Mouse (Mus musculus): ENCODE measurements around the gene Sema4g.

Gene Sema4g

DNA sequence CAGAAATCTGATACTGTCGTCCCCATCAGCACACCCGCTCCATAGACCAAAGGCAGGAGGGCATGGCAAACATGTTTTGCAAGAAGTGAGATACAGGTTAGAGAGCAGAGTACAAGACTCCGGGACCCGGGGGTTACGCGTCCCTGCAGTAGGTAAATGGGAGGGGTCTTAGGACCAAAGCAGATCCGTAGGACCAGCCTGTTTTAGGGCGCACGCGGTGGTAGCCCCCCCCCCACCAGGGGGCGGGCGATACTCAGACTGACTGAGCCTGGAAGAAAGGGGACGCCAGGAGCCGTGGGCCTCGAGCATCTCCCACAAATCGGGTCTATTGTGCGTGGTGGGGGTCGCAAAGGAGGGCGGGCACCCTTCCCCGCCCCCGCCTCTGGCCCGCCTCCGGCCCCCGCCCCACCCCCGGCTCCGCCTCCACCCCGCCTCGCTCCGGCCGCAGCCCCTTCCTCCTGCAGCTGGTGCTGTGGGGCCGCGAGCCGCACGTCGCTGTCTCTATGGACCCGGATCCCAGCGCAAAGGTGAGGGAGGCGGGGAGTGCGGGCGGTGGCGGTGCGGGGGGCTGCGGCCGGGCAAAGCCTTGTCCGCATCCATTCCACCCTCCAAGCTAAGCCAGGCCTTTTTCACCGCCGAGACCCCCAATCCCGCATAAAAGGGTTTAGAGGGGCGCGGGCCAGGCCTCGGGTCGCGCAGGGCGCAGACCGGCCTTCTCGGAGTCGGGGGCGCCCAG is at the start of gene Sema4g:
Gene Sema4g, plus strand, starts transcription at position 271 of the 736 bp plus-strand sequence.
- peak; percentile 57 for DNase-seq (ENCODE audit: low read depth, low spot score)

DNA sequence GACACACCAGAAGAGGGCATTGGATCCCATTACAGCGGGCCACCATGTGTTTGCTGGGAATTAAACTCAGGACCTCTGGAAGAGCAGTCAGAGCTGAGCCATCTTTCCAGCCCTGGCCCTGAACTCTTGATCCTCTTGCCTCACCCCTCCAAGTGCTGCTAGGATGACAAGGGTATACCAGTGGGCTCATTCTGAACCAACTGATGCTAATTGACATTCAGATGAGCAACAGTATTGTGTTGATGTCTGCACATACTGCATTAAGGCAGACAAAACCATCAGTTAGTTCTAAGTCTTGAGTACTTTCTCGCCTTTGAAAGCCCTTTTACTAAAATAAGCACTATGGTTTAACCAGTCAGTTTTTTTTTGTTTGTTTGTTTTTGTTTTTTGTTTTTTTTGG is 29.3 kb upstream of the Sema4g start:
- DNase-seq (ENCODE audit: low read depth, low spot score) = peak; percentile 53

DNA sequence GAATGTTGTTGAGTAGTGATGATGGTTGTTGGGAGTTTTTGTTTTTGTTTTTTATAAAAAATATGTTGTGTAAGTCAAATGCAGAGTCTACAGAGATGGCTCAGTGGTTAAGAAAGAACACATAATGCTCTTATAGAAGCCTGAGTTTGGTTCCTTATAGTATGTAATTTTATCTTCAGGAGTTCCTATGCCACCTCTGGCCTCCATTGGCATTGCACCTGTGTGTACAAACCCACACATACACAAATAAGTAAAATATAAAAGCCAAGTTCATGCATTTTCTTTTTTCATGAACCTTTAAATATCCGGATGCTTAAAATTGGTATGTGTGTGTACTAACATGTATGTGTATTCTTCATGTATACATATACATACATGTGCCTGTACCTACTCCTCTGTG is 22.9 kb upstream of the Sema4g start:
- no peak for DNase-seq (ENCODE audit: low read depth, low spot score)

DNA sequence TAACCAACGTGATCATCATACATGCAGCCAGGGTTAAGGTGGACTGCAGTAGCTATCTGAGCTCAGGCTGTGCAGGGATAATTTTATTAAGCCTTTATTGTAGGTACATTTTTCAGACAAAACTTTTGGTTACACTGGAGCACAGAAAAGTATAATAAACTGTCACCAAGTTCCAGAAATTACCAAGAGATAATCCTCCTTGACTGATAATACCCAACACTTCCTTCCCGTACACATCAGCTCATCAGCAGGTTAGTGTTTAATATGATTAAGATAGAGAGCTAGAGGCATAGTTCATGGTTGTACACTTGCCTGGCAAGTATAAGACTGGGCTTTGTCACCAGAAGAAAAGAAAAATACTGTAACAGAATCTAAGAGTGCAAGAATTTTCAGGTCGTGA is 20.6 kb upstream of the Sema4g start:
- DNase-seq (ENCODE audit: low read depth, low spot score) = no peak

DNA sequence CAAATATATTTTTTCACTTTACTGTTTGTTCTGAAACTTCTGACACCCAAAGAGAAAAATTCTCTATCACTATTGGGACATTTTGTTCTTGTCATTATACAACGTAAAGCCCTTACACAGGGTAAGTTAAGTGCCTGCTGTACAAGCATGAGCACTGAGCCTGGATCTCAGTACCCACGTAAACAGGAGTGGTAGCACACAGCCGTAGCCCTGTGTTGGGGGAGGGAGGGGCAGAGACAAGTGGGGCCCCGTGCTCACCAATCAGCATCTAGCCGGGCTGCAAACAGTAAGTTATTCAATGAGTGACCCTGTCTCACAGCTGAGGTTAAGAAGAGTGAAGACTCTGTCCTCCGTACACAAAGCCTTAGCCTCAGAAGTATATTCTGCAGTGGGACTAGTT is 12.3 kb upstream of the Sema4g start:
- no peak for DNase-seq (ENCODE audit: low read depth, low spot score)

DNA sequence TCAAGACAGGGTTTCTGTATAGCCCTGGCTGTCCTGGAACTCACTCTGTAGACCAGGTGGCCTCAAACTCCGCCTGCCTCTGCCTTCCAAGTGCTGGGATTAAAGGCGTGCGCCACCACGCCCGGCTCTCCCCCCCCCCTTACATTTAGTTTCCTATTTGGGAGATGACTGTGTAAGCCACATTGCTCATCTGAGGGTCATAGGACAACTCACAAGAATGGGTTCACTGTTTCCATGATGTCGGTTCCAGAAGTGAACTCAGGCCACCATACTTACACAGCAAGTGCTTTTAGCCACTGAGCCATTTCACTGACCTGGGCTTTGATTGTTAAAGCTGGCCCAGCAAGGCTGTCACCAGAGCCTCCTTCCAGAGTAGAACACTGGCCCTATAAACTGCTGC is 11.8 kb upstream of the Sema4g start:
- no peak for DNase-seq (ENCODE audit: low read depth, low spot score)

DNA sequence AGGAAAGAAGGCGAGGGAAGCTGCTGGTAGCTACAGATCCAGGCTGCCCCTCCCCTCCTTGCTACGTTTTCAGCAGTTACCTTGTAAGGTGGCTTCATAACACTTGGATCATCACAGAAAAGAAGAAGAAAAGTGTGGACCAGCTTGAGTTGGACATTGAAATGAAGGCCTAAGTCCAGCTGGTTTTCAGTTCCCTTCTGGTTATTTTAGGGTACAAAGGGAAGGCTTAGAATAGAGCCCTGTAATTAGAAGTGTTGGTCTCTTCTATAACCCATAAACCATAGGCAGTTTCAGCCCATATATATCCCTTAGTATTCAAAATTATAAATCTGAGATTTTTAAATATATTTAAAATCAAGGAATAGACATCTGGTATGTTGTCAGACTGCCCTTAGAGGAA is 8.1 kb upstream of the Sema4g start:
- no peak for DNase-seq (ENCODE audit: low read depth, low spot score)

DNA sequence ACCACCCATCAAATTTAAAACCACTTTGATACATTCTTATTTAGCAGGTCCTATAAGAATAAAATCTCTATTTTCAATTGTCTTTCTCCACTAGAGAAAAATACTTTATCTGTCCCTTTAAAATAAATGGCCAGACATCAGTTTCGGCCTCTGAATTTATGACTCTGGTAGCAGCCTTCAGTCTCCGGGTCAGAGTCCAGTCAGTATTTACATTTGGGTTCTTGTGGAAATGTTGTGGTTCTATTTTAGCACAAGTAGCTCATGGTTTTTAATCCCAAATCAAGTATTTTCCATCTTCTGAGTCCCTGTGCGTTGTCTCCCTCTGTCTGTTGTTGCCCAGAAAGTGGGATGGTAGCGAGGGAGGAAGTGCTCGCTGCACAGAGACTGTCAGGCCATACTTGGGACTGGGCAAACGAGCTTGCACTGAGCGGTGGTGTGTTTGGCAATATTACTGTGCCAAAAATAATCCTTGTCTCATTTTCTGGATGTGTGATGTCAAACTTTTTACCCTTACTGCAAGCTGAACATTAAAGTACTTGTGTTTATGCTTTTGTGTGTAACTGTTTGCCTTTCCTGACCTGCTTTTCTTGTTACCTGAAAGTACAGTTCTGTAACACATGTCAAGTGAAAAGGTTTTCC is 6.3 kb upstream of the Sema4g start:
- no peak for DNase-seq (ENCODE audit: low read depth, low spot score)

DNA sequence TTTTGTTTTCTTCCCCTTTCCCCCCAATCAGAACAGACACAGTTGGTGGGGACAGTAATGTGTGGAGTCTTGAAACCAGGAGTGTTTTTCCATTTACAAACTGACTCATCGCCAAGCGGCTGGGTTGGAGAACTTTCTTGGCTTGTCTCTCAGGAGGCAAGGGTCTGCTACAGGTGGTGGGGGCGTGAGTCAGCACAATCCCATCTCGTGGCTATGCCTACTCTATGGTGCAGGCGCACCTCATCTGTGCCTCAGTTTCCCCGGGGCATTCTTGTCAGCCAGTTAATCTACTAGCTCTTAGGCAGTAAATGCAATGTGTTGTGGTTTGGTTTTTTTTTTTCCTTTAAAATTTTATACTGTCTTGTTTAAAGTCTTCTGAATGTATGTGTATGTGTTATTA is 5.5 kb upstream of the Sema4g start:
- DNase-seq (ENCODE audit: low read depth, low spot score) = no peak

DNA sequence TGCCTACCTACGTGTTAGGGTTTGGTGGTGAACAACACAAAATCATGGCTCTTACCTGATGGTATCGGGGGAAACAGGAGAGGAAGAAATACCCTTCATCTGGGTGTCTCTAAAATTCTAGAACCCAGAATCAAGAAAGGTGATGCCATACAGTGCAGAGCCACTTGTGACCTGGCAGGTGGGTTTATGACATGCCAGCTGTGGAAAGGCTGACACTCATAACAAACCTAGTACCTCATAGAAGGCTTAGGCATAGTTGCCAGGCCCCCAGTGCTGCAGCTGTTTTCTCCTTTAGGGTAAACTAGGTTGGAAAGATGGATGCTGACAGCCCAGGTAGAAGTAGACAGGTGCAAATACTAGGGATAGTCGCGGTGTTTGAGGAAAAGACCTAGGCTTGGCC is 4.5 kb upstream of the Sema4g start:
- no peak for DNase-seq (ENCODE audit: low read depth, low spot score)

DNA sequence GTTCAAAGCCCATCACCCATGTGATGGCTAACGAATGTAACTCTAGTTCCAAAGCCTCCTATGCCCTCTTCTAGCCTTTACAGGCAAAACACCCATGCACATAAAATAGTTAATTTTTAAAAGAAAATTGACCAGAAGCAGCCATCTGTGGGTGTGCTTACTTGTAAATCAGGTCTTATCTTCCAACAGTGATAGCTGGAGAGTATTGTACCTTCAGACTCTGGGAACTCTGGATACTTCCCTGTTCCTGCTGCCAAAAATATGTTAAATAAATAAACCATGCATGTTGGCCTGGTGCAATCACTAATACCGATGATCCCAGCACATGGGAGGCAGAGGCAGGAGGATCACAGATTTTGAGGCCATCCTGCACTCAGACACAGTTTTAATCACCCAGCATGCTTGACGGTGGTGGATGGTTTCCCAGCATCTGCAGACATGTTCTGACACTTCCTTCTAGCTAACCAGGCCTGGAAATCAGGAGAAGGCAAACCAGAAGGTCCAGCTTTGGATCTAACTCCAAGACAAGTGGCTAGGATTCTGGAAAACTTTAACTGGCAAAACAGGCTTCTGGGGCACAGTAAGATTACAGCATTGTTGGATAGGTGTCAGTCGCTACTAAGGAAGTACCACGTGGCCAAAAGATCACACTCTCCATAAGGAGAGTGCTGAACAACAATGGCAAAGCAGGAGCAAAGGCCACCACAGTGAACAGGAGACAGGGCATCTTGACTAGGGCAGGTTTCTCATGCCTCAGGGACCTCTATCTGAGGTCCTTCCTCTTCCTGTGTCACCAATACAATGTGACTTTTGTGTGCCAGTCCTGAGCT is 3.5 kb upstream of the Sema4g start:
- no peak for DNase-seq (ENCODE audit: low read depth, low spot score)

DNA sequence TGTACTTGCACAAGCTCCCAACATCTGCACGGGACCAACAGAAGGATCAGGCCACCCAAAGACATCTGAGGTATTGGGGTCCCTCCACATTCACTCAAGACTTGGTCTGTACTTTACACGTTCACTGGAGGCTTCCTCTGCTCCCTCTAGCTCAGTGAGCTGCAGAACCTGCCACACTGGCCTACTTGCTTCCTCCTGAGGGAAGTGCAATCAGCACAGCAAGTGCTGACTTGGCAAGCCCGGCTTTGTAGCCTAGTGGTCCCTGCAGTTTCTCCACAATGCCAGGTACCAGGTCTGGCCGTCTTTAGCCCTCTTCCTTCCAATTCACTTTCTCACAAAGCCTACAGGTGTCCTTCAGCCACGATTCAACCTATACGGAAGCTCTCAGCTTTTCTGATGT is 1.9 kb upstream of the Sema4g start:
- DNase-seq (ENCODE audit: low read depth, low spot score) = no peak

DNA sequence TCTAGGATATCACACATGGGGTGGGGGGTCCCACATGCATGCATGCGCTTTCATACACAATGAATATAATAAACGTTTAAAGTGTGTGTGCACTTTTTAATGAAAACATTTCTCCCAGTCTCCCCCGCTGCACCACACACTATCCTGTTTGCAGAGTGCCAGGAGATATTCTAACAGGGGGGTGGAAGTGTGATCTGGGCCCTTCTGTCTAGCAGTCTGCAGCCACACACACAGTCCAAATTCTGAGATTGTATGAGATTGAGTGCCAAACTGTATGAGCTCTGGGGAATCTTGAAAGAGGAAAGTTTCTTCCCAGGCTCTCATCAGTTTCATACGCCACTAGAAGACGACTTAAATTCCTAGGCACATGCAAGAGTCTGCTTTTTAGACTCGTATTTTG is 1.1 kb upstream of the Sema4g start:
- no peak for DNase-seq (ENCODE audit: low read depth, low spot score)

DNA sequence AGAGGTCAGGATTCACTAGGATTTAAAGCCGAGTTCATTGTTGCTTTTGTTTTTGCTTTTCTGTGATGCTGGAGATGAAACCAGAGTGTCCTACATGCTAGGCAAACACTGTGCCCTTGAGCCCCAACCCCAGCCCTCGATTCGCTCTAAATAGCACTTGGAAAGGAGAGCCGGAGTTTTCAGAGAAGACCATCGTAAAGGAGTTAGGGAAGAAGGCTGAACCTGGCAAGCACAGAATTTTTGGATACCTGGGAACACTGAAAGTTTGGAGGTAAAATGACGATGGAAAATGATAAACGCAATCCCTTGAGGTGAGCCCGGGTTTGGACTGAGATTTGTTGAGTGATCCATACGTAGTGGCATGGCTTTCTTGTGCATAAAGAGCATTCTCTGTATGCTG is 580 bp upstream of the Sema4g start:
- no peak for DNase-seq (ENCODE audit: low read depth, low spot score)

DNA sequence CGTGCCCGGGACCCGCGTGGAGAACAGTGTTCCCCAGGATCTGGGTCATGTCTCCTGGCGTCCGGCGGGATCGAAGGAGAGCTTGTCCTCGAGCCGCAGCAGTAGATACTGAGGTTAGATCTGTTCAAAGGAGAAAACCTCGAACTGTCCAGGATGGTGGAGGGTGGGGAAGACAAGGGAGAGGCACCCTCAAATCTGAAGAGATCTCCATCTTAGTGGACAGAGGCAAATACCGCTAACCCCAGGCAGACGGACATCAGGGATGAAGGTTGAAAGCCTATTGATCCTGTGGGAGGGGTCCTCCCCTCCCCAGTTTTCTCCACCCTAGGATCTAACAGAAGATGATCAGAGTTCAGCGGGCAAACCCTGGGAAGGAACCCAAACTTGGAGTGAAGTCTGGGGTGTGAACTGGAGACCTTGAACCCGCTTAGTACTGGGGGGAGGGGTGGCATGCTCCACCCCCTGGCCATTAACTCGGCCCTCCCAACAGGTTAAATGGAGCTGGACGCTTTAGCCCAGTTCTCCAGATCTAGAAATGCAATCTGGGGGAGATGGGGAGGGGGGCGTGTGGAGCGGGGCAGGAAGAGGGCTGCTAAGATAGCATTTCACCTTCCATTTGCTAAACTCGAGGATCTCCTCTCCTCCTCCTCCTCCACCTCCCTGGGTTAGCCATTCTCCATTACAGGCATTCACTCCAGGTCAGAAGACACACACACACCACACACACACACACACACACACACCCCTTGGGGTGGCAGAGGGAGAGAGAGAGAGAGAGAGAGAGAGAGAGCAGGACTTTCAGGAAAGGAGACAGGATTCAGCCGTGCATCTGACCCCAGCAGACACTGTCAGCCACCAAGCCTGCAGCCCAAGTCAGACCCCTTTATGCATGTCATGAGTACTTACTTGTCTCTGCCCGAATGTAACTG is 930 bp downstream of the Sema4g start:
- no peak for DNase-seq (ENCODE audit: low read depth, low spot score)

DNA sequence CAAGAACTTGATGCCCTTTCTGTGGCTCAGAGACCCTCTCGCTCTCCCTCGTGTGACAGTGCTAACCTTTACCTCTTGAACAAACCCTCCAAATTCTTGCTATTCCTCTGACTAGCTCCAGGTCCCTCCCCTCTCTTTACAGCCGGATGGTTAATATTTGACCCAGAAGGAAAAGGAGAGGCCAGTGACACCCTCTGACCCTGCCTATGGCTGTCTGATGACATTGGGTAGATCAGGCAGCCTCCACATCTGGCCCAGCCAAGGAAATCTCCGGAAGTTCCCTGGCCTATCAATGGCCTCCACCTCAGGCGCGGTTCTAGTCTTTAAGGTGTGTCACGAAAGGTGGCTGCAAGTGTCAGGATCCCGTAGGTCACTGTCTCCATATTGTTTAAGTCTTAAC is 2.1 kb downstream of the Sema4g start:
- no peak for DNase-seq (ENCODE audit: low read depth, low spot score)

DNA sequence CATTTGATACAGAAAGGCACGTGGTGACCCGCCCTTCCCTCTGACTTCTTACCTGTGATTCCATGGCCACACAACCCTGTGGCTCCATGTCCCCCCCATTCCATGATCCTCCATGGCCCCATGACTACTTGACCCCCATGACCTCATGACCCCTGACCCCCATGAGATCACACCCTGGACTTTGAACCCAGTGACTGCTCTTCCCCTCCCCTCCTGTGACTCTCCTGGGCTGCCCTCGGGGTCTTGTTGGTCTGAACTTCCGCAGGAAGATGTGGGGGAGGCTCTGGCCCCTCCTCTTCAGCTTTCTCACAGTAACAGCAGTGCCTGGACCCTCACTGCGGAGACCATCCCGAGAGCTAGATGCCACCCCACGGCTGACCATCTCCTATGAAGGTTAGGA is 3.3 kb downstream of the Sema4g start:
- DNase-seq (ENCODE audit: low read depth, low spot score) = peak; percentile 36

DNA sequence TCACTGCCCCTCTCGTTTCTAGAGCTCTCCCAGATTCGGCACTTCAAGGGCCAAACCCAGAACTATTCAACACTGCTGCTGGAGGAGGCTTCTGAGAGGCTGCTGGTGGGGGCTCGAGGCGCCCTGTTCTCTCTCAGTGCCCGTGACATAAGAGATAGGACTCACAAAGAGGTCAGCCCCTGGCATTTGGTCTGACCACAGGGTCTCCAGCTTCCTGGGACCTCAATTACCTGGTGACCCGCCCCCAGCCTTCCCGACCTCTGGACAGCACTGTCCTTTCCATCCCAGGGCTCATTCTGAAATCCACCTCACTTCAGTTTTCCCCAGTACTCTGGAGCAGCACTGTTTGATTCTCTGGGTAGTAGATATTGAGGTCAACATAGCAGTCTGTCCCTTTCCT is 3.8 kb downstream of the Sema4g start:
- DNase-seq (ENCODE audit: low read depth, low spot score) = no peak

DNA sequence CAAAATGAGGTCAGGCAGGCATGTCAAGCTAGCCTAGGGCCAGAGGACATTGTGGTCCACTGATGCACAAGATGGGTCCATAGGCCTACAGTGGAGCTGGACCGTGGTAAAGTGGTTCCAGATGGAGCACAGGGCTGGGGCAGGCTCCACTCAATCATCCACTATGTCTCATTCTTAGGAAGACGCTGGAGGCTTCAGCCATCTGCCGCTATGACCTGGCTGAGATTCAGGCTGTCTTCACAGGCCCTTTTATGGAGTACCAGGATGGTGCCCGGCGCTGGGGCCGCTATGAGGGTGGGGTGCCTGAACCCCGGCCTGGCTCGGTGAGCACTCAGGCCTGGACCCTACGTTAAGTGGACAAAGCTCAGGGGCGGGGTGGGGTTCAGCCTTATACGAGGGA is 8.9 kb downstream of the Sema4g start:
- no peak for DNase-seq (ENCODE audit: low read depth, low spot score)

DNA sequence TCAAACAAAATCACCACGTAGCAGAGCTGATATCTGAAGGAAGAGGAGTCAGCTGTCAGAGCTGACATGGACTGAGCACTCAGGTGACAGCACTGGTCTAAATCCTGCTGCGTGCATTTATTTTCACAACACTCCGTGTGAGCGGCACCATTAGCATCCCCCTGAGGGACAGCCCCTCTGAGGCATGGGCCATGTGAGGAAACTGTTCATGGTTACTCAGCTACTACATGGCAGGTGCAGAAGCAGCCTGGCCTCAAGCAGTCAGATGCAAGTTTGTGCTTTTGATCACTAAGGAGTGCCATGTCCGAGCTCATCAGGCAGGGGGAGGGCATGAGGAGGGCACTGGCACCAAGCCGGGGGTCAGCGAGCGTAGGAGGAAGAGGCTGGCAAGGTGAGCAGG is 10.7 kb downstream of the Sema4g start:
- no peak for DNase-seq (ENCODE audit: low read depth, low spot score)

DNA sequence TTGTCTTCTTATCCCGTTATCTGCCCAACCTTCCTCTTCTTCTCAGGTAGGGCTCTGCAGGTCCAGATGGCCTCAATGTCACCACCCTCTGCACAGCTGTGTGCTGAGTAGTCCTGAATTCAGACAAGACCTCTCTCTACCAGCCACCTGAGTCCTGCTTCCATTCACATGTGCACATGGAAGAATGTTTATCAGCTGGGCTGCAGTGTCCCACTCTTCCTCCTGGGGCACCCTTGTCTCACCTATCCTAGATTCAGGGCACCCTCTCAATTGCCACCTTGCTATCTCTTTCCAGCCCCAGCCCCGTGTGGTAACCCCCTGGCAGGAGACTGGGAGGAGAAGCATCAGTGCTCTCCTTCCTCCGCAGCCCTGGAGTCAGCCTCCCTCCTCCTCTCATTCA is 13.4 kb downstream of the Sema4g start:
- no peak for DNase-seq (ENCODE audit: low read depth, low spot score)

Measured in ES-CJ7 (cell line).